ENCODE assay signal across 11 mouse cellular contexts in the genomic region with DNA sequence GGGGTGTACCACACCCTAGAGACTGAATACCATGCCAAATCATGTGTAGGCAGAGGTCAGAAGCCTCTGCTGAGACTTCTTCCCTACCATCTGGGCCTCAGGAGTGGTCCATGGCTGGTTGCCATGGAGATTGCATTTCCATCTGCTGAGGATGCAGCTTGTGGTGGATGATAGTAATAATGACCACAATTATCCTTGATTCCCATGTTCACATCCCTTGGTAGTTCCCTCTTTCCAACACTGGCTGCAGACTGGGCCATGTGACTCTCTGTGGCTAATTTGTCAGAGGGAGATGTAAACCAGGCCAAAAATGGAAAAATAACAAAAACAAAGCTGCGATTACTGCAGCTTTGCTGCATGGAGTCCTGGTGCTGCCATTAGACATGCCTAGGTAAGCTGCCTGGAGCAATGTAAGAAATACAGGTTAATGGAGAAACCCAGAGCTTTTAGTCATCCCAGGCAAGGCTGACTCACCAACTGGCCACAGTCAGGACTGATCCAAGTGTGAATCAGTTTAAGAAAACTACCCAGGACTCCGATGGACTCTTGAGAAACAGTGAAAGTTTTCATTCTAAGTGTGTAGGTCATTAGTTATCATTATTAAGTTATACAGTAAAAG. TPM values are rescaled to one million over a fixed set of nuclear protein-coding genes. Genes with fewer than 3 reads are reported as not detected.
DNase-seq lines count a peak whose midpoint lies in the region; ATAC-seq lines count a peak whose summit lies in the region.
"Had no signal": no experiment of that assay in that cellular context is flagged by ENCODE, and none has a peak within 500 bp of the region (broad histone marks: within the 10 kb centered on the region; RNA-seq: fewer than 3 reads in every experiment).

No protein-coding gene starts in this region.

- peak; percentile 70 for DNase-seq in MN1 (ENCODE audit: low spot score)
- peak; percentile 65 for DNase-seq in fibroblast of lung, adult 2 months (ENCODE audit: low read depth)
- no peak for DNase-seq in midbrain, embryonic 11.5 days (ENCODE audit: low spot score, missing footprints)
- no peak for DNase-seq in gastrocnemius, postnatal 4 days (ENCODE audit: low spot score in 2 of 2)
- DNase-seq in heart, postnatal 4 days = no peak
- DNase-seq: gastrocnemius, adult 2 months; kidney, adult 11 months had no signal

- no peaks in the 10 kb centered on the region for H3K27me3 ChIP-seq in midbrain, embryonic 11.5 days (ENCODE audit: control insufficient read depth, insufficient read depth, low read length)
- H3K27me3 ChIP-seq in intestine, embryonic 16.5 days (replicated peaks; ENCODE audit: control insufficient read depth, insufficient read depth, low read length) = no peaks in the 10 kb centered on the region
- H3K27me3 ChIP-seq: limb, embryonic 12.5 days had no signal

- 91% methylated on average over 2 of the region's 2 CpGs for WGBS in midbrain, embryonic 11.5 days
- WGBS in intestine, embryonic 16.5 days = 72% methylated on average over 2 of the region's 2 CpGs

- no peaks in the 10 kb centered on the region for H3K9me3 ChIP-seq in midbrain, embryonic 11.5 days (ENCODE audit: control insufficient read depth, low read length)
- 0 out of 2 replicates have a peak, but pooled peaks cover 2% of the 10 kb centered on the region for H3K9me3 ChIP-seq in intestine, embryonic 16.5 days (ENCODE audit: control insufficient read depth, low read length)

- no peak overlapping the region for H3K4me2 ChIP-seq in midbrain, embryonic 11.5 days
- no peak overlapping the region for H3K4me2 ChIP-seq in intestine, embryonic 16.5 days (ENCODE audit: low read depth, low read length)
- H3K4me2 ChIP-seq: limb, embryonic 12.5 days had no signal

- peak overlapping the region; percentile 75 for H3K27ac ChIP-seq in midbrain, embryonic 11.5 days (ENCODE audit: low read depth, low read length)
- no peak overlapping the region for H3K27ac ChIP-seq in intestine, embryonic 16.5 days (ENCODE audit: low read length)
- H3K27ac ChIP-seq: gastrocnemius, adult 2 months; macrophage had no signal

- no peak overlapping the region for H3K9ac ChIP-seq in midbrain, embryonic 11.5 days (ENCODE audit: low read length)
- H3K9ac ChIP-seq in intestine, embryonic 16.5 days (ENCODE audit: low read depth, low read length) = no peak overlapping the region

- no peaks in the 10 kb centered on the region for H3K36me3 ChIP-seq in midbrain, embryonic 11.5 days (ENCODE audit: control insufficient read depth, insufficient read depth, low read length)
- H3K36me3 ChIP-seq in intestine, embryonic 16.5 days (ENCODE audit: control insufficient read depth, insufficient read depth, low read length) = no peaks in the 10 kb centered on the region
- H3K36me3 ChIP-seq: limb, embryonic 12.5 days had no signal

- no peak overlapping the region for H3K4me3 ChIP-seq in midbrain, embryonic 11.5 days (ENCODE audit: low read depth, low read length)
- H3K4me3 ChIP-seq in intestine, embryonic 16.5 days (ENCODE audit: low read length) = no peak overlapping the region
- H3K4me3 ChIP-seq: gastrocnemius, adult 2 months; limb, embryonic 12.5 days had no signal

- ATAC-seq in cerebellum, adult (ENCODE audit: insufficient number of reproducible peaks, low FRiP score, low TSS enrichment) = peak; percentile 79
- peak; percentile 89 for ATAC-seq in midbrain, embryonic 11.5 days (ENCODE audit: low FRiP score)
- ATAC-seq in intestine, embryonic 16.5 days = no peak

- H3K4me1 ChIP-seq in midbrain, embryonic 11.5 days (ENCODE audit: control insufficient read depth, insufficient read depth, low read length) = no peaks in the 10 kb centered on the region
- no peaks in the 10 kb centered on the region for H3K4me1 ChIP-seq in intestine, embryonic 16.5 days (ENCODE audit: control insufficient read depth, insufficient read depth, low read length)

RNA-seq across cellular contexts. Expression of a gene that starts 9.2 kb away (rescaled TPM):
- 12.8 and 13.0 TPM in 2 replicates for polyA plus RNA-seq in midbrain, embryonic 11.5 days (2014; fragmentation: Nextera tagmentation; extraction: Ambion mirVana)
- total RNA-seq in gastrocnemius, postnatal 4 days (2021) = 10 to 100 TPM; 25.0 to 25.1 TPM
- 7.7 and 9.0 TPM in 2 replicates for polyA plus RNA-seq in intestine, embryonic 16.5 days (2015; fragmentation: Nextera tagmentation; extraction: Ambion mirVana)
- total RNA-seq in heart, postnatal 4 days (2021) = 10 to 100 TPM; 11.4 to 12.5 TPM

RNA-seq across cellular contexts. Expression of a gene that starts 30.6 kb away (rescaled TPM):
- 13.9 and 15.8 TPM in 2 replicates for polyA plus RNA-seq in midbrain, embryonic 11.5 days (2014; fragmentation: Nextera tagmentation; extraction: Ambion mirVana)
- total RNA-seq in gastrocnemius, postnatal 4 days (2021) = 10 to 100 TPM; 29.9 to 34.0 TPM
- polyA plus RNA-seq in intestine, embryonic 16.5 days (2015; fragmentation: Nextera tagmentation; extraction: Ambion mirVana) = 13.7 TPM in 2 replicates
- 10 to 100 TPM; 13.1 to 15.4 TPM for total RNA-seq in heart, postnatal 4 days (2021)

Comparison
In these comparisons a context has a peak if more than half of its experiments do, and no peak if none do; other contexts are left out.
1. DNase-seq: peak in MN1 (single experiment) and fibroblast of lung, adult 2 months (single experiment); none in midbrain, embryonic 11.5 days (single experiment), gastrocnemius, postnatal 4 days (0 of 2) and heart, postnatal 4 days (single experiment).